Mouse (Mus musculus) spleen, adult 2 months (tissue): ENCODE data around the gene Wwox. TPM values are rescaled to one million over a fixed set of nuclear protein-coding genes. Genes with fewer than 3 reads are reported as not detected.

Experiments
- DNase-seq, 2 experiments: peaks; one replicate each; pipeline versions ENCODE4 v3.0.0 to v3.0.0-alpha.2; 2012 to 2021; ENCODE audit warnings: low spot score in 2 of 2, low read depth in 1 of 2
- H3K27ac ChIP-seq: fragments of 200-500 bp; 2 replicates; pipeline ENCODE4 v1.5.1; 2012; ENCODE audit warnings: low read length, inconsistent platforms; ENCODE audit not compliant: insufficient read depth
- H3K27me3 ChIP-seq: fragments of 200-500 bp; 2 replicates; pipeline ENCODE4 v1.6.1; 2012; ENCODE audit warnings: mild to moderate bottlenecking, moderate library complexity, low read length, inconsistent platforms; ENCODE audit not compliant: control insufficient read depth, insufficient read depth
- H3K36me3 ChIP-seq: fragments of 200-500 bp; 2 replicates; pipeline ENCODE4 v1.6.1; 2012; ENCODE audit warnings: mild to moderate bottlenecking, low read length, inconsistent platforms; ENCODE audit not compliant: control insufficient read depth, insufficient read depth
- H3K4me1 ChIP-seq: fragments of 200-500 bp; 2 replicates; pipeline ENCODE4 v1.6.1; 2011; ENCODE audit warnings: inconsistent platforms; ENCODE audit not compliant: control insufficient read depth, insufficient read depth, insufficient read length
- H3K4me3 ChIP-seq: fragments of 200-500 bp; 2 replicates; pipeline ENCODE4 v1.5.1; 2011; ENCODE audit warnings: mild to moderate bottlenecking, inconsistent platforms; ENCODE audit not compliant: insufficient read depth, insufficient read length; ENCODE audit errors: extremely low read depth
- CTCF ChIP-seq: fragments of 200-500 bp; IDR thresholded peaks from 2 replicates; pipeline ENCODE4 v1.5.1; 2011; ENCODE audit warnings: mild to moderate bottlenecking, inconsistent platforms; ENCODE audit not compliant: insufficient read depth, insufficient read length, insufficient replicate concordance; ENCODE audit errors: extremely low read depth
- POLR2A ChIP-seq: fragments of 200-500 bp; IDR thresholded peaks from 2 replicates; pipeline ENCODE4 v1.6.1; 2011; ENCODE audit warnings: low read depth, low read length, inconsistent platforms
- whole genome bisulfite sequencing: fragments of 180-500 bp; shearing (Covaris S2); methylation state at CpG from one replicate; pipeline ENCODE4 v1.1.7; 2018; 5-methylcytosine and 5-hydroxymethylcytosine counted together
- polyA plus RNA-seq: library from polyadenylated mRNA; depleted of rRNA; stranded (reverse); fragments of >200 nt; gene quantifications from 2 replicates; pipeline ENCODE4 v1.2.3, GENCODE M21; 2012

The Wwox gene
- polyA plus RNA-seq, 1 experiment, result 3.8 TPM

GRCm38 (mm10) chr8:114882936-114883606 lies 443.6 kb downstream of the Wwox start:
- 56% methylated on average over 11 of the region's 11 CpGs for WGBS
- Histone ChIP-seq H3K4me1 (peaks cover 36% of the 10 kb centered on the region), H3K36me3 (no peaks in the 10 kb centered on the region), H3K27ac (peak overlapping the region; percentile 95), H3K4me3 (no peak overlapping the region), H3K27me3 (no peaks in the 10 kb centered on the region)
- no peak for TF ChIP-seq POLR2A
- TF ChIP-seq CTCF, result no peak
- no peak for DNase-seq

- WGBS, result 92% methylated on average over 9 of the region's 9 CpGs
- Histone ChIP-seq H3K27ac (no peak overlapping the region), H3K4me1 (peaks cover 31% of the 10 kb centered on the region), H3K27me3 (no peaks in the 10 kb centered on the region), H3K4me3 (no peak overlapping the region), H3K36me3 (no peaks in the 10 kb centered on the region)
- DNase-seq, result peak in 1 of 2 experiments; percentile 22
- TF ChIP-seq POLR2A (no peak), CTCF (peak; percentile 40; the same call in 1 of the 2 replicates)
These were observed 444.5 kb downstream of the Wwox start for GRCm38 (mm10) chr8:114883967-114884366.

- TF ChIP-seq CTCF, result no peak
- TF ChIP-seq POLR2A, result no peak
- H3K4me1 ChIP-seq, result peaks cover 21% of the 10 kb centered on the region
- no peaks in the 10 kb centered on the region for H3K27me3 ChIP-seq
- 62% methylated on average over 18 of the region's 18 CpGs for WGBS
- H3K36me3 ChIP-seq, result no peaks in the 10 kb centered on the region
- no peak for DNase-seq
- peak overlapping the region; percentile 58 for H3K27ac ChIP-seq
- no peak overlapping the region for H3K4me3 ChIP-seq
These were observed 445.7 kb downstream of the Wwox start for GRCm38 (mm10) chr8:114885026-114885592.

- Histone ChIP-seq H3K27me3 (no peaks in the 10 kb centered on the region), H3K4me3 (no peak overlapping the region), H3K36me3 (no peaks in the 10 kb centered on the region), H3K27ac (no peak overlapping the region), H3K4me1 (peaks cover 6% of the 10 kb centered on the region; the same call in 1 of the 2 replicates)
- WGBS, result 92% methylated on average over 3 of the region's 3 CpGs
- no peak for TF ChIP-seq CTCF
- TF ChIP-seq POLR2A, result no peak
- no peak for DNase-seq
These were observed 448.9 kb downstream of the Wwox start for GRCm38 (mm10) chr8:114888388-114888787.

GRCm38 (mm10) chr8:114889578-114890374 lies 450.3 kb downstream of the Wwox start:
- Histone ChIP-seq H3K4me1 (peaks cover 6% of the 10 kb centered on the region; the same call in 1 of the 2 replicates), H3K36me3 (no peaks in the 10 kb centered on the region), H3K27me3 (no peaks in the 10 kb centered on the region), H3K27ac (no peak overlapping the region), H3K4me3 (no peak overlapping the region)
- WGBS, result 87% methylated on average over 16 of the region's 16 CpGs
- no peak for DNase-seq
- no peak for TF ChIP-seq POLR2A
- no peak for TF ChIP-seq CTCF

- no peak for TF ChIP-seq CTCF
- TF ChIP-seq POLR2A, result no peak
- 79% methylated on average over 5 of the region's 5 CpGs for WGBS
- H3K4me1 ChIP-seq, result peaks cover 2% of the 10 kb centered on the region; the same call in 1 of the 2 replicates
These were observed 451.0 kb downstream of the Wwox start for GRCm38 (mm10) chr8:114890478-114890877.

More at GRCm38 (mm10) chr8:114890478-114890877, 451.0 kb downstream of the Wwox start:
- H3K36me3 ChIP-seq, result no peaks in the 10 kb centered on the region
- no peaks in the 10 kb centered on the region for H3K27me3 ChIP-seq
- no peak overlapping the region for H3K27ac ChIP-seq
- DNase-seq, result no peak
- no peak overlapping the region for H3K4me3 ChIP-seq
